Mouse (Mus musculus) right cerebral cortex, postnatal 14 days (tissue): ENCODE data around the gene Gpr84.
A peak's percentile ranks its signal among the peaks of the same experiment; 100 is the strongest.
"Not testable (repeated sequence)": the region's sequence is repeated elsewhere in the genome, so short reads cannot be mapped to it uniquely, and the experiment has no call there.

Experiments used
- DNase-seq: peaks from one replicate; pipeline ENCODE4 v3.0.0; 2022

Gpr84 gene

DNA sequence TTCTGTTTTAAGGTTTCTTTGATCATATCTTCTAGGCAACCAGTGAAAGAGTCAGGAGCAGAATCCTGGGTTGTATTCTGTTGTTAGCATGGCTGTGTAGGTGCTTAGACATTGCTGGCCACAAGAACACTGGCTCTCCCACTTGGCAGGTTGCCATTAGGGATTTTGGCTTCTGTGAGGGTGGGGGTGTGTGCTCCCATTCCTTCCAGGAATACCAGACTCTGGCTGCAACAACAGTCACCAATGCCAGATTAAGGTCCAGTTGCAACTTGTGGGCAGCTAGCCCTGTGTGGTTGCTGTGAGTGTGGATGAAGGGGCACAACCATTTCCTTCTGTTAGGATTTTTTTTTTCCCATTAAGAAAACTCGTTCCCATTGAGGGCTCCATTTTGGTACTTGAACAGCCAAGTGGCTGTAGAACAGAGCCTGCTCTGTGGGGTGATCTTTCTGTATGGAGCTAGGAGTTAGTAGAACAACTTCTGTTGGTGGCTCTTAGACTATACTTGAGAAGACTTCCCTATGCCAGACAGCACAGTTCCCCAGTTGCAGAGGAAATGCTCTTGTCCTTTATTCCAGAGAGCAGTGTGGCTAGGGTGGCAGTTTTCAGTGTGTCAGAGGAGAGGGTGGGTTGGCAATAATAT is 24.5 kb downstream of the Gpr84 start:
- DNase-seq: peak; percentile 44

DNA sequence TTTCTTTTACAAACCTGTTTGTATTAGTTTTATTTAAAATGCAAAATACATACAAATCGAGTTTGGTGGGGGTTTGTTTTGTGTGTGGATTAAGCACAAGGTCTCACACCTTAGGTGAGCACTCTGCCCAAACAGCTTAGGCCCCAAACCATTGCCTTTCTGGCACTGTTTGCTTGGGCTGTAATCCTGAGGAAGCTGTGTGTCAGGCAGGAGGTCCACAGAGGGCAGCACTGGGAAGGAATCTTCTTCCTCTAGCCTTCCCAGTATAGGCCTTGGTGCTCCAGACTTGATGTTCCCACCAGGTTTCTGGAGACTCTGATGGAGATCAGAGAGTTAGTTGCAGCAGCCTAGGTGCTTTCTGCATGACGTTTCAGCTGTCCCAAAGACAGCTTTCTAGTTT is 25.8 kb downstream of the Gpr84 start:
- no peak for DNase-seq

DNA sequence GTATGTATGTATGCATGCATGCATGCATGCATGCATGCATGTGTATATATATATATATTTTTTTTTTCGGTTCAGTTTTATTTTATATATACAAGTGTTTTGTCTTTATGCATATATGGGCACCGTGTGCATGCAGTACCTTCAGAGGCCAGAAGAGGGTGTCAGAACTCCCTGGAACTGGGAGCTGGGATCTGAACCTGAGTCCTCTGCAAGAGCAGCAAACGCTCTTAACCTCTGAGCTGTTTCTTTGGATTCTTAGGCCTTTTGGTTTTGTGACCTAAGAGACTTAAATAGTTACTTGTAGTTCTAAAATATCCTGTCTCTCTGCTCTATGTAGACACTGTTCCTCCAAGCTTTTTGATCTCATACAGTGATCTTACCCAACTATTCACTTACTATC is 26.3 kb downstream of the Gpr84 start:
- peak; percentile 42 for DNase-seq

DNA sequence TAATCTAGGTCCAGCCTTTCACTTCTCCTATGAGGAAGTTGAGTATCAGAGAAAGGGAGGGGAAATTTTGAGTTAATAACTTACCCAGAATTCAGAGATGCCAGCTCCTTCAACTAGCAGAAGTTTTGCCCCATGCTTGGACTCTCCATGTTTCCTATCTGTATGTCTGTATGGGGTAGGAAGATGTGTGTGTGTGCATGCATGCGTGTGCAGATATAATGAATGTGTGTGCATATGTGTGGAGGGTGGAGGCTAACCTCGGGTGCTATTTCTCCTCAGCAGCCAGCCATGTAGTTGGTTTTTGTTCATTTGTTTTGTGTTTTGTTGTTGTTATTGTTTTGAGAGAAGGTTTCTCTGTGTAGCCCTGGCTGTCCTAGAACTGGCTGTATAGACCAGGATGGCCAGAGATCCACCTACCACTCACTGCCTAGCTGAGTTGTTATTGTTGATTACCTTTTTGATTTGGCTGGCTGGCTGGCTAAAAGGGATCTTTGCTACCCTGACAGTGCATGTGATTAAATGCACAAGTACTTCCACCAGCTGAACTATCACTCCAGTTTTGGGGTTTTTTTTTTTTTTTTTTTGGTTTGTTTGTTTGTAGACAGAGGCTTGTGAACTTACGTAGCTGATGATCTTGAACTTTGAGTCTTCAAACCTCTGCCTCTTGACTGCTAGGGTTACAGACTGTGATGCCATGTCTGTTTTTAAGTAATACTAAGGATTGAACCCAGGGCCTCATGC is 28.8 kb downstream of the Gpr84 start:
- no peak for DNase-seq

DNA sequence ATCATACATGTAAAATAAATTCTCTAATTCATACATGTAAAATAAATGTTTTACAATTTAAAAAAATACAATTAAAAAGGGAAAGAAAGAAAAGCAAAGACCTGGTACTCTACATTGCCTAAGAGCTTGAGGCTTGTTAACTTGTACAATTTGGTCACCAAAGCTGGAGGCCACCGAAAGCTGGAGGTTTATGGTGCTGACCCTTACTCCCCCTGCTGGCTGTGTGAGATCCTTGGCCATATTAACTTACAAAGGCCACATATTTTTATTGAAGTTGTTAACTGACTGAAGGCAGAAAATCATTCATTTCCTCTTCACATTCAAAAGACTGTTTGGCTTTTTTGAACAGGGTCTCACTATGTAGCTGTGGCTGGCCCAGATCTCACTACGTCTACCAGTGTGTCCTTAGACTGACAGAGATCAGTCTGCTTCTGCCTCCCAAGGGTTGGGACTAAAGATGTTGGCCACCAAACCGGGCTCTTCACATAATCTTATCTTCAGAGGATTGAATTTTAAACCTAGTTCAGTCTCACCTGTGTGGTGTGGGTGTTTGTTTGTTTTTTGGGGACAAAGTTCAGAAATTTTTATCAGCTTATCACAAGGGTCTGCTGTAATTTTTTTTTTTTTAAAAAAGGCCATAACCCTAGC is 29.5 kb downstream of the Gpr84 start:
- no peak for DNase-seq

DNA sequence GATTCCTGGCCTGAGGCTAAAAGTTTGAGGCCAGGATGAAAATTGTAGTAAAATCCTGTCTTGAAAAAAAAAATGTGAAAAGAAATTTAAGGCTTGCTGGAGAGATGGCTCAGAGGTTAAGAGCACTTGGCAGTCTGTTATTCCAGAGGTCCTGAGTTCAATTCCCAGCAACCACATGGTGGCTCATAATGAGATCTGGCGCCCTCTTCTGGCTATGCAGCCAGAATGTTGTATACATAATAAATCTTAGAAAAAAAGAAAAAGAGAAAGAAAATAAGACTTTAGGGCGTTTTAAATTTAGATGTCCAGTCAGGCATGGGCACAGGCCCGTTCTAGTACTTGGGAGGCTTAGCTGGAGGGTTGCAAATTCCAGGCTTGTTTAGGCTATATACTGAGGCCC is 30.7 kb downstream of the Gpr84 start:
- DNase-seq: peak; percentile 22

DNA sequence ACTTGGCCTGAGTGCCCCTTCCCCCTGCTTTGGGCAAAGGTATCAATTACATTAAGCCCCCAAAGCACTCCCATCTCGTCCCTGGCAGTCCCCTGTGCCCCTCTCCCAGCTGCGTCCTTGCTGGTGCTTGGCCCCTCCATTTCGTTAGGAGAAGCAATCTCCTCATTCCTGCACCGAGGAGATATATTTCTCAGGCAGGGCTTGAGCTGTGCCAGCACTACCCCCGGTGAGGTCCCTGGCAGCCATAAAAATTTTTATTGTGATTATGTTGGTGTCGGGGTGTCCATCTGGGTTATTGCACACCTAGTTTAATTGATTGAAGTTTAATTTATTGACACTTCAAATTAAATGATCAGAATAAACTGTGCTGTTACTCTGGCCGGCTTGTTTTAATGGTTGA is 32.5 kb downstream of the Gpr84 start:
- no peak for DNase-seq

DNA sequence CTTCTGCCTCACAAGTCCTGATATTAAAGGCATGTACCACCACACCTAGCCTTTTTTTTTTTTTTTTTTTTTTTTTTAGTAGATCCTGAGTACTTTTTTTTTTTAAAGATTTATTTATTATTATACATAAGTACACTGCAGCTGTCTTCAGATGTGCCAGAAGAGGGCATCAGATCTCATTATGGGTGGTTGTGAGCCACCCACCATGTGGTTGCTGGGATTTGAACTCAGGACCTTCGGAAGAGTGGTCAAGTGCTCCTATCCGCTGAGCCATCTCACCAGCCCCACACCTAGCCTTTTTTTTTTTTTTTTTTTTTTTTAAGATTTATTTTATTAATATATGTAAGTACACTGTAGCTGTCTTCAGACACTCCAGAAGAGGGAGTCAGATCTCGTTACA is 34.5 kb downstream of the Gpr84 start:
- DNase-seq: not testable (repeated sequence)

DNA sequence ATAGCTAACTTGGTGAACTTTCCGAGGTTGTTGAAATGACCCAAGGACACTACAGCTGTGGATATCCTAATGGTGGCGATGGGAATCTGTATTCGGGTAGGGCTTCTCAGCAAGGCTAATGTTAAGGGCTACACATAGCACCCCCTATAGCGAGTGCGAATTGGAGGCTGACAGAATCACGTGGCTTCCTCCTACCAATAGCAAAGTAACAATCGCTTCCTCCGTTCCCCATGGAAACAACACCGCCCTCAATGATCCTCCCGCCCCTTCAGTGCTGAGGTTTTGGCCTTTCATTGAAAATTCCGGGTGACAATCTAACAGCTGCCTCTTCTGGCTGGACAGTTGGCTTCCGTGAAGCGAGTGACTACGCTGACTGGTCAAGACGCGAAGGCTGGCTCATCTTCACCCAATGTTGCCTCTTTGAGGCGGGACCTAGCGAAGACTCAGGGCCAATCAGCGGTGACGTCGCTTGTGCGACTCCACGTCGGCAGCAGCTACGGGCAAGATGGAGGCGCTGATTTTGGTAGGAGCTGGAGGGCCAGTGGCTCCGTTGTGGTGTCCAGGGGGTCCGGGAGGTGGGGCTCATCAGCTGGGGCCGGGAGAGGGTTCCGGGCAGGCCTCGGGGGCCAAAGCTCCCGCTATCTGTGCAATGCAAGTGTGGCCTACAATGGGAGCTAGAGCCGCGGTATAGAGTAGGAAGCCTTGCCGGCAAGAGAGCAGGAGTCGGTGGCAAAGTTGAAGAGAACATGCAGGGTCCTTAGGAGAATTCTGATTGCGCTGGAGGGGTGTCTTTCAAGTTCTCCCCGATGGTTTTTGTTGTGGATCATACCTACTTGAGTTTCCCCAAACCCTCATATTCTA is 37.8 kb downstream of the Gpr84 start, which contains the start of gene Copz1:
Copz1 (plus strand) TSS at position 296 of the 861 bp plus-strand sequence.
- DNase-seq: peak; percentile 94

DNA sequence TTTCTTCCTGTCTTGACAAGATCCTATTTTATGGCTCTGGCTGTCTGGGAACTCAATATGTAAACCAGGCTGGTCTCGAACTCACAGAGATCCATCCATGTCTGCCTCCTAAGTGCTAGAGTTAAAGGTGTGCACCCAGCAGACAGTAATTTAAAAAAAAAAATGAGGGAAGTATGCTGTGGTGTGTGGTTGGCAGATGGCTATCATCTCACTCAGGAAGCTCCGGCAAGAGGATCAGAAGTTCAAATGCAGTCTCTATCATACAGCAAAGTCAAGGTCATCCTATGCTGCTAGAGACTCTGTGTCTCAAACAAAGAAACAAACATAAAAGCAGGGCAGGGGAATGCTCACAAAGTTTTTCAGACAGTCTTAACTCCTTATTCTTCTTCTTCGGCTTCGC is 41.5 kb downstream of the Gpr84 start:
- DNase-seq: no peak

DNA sequence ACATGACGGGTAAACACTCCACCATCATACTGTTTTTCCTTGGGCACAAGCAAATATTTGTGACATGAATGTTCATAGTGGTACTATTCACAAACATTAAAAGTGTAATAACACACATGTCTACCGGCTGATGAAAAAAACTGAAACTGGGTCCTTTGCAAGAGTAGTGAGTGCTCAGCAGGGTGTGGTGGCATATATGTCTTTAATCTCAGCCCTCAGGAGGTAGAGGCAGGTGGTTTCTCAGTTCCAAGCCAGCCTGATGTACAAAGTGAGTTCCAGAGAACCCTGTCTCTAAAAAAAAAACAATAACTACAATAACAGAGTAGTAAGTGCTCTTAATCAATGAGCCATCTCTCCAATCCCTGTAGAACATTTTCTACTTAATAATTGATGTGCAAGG is 45.6 kb downstream of the Gpr84 start:
- no peak for DNase-seq

DNA sequence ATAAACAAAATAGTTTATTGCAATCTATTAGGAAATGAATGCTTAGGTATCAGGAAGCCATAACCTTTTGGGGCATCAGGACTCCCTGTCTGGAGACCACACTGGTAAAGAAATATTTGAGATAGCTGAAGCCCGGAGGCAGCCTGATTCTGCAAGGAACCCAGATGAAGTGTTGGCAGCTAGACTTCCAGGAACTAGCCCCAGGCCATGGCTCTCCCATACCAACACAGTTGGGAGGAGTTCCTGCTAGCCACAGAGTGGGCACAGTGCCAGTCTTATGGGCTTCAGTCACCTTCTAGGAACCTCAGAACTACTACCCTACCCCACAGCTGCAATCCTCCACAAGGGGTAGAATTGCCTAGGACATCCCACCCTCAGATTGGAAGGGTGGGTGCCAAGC is 50.4 kb downstream of the Gpr84 start:
- no peak for DNase-seq

DNA sequence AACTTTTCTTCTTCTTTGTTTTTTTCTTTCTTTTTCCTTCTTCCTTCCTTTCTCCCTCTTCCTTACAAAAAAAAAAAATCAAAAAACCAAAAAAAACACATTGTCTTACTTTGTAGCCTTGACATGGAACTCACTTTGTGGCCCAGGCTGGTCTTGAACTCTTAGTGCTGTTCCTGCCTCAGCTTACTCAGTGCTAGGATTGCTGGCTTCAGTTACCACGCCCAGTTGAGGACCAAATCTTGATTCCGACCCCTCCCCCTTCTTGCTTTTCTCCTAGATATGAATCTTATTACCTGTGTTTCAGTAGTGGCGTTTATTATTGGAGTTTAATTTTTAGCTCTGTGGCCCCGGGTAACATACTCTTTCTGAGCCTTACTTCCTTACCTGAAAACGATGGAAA is 51.2 kb downstream of the Gpr84 start:
- no peak for DNase-seq
